In genomic region chr6:112495219-112495618, GRCm38 (mm10) we compare ENCODE assay signal across 10 mouse cellular contexts. TPM values are rescaled to one million over a fixed set of nuclear protein-coding genes. Genes with fewer than 3 reads are reported as not detected.
DNase-seq lines count a peak whose midpoint lies in the region; ATAC-seq and TF ChIP-seq lines count a peak whose summit lies in the region.
"Had no signal": no experiment of that assay in that cellular context is flagged by ENCODE, and none has a peak within 500 bp of the region (broad histone marks: within the 10 kb centered on the region; RNA-seq: fewer than 3 reads in every experiment).

No protein-coding gene starts in this region.

- no peaks in the 10 kb centered on the region for H3K9me3 ChIP-seq in forebrain, embryonic 10.5 days
- H3K9me3 ChIP-seq in forebrain, embryonic 13.5 days (replicated peaks): no peaks in the 10 kb centered on the region
- no peaks in the 10 kb centered on the region for H3K9me3 ChIP-seq in neural tube, embryonic 15.5 days (replicated peaks)
- H3K9me3 ChIP-seq in lung, postnatal 0 days (ENCODE audit: low read length): no peaks in the 10 kb centered on the region
- H3K9me3 ChIP-seq: limb, embryonic 13.5 days had no signal

- TF ChIP-seq CTCF in lung, postnatal 0 days (IDR thresholded peaks at IDR 0.05): no peak

- TF ChIP-seq EP300 in lung, postnatal 0 days (IDR thresholded peaks at IDR 0.05): 0 out of 2 replicates have a peak, but pooled peaks have one; percentile 44

- no peak overlapping the region for H3K4me2 ChIP-seq in forebrain, embryonic 13.5 days
- H3K4me2 ChIP-seq in neural tube, embryonic 15.5 days: no peak overlapping the region
- no peak overlapping the region for H3K4me2 ChIP-seq in lung, postnatal 0 days (replicated peaks; ENCODE audit: low read depth, low read length)
- H3K4me2 ChIP-seq: limb, embryonic 13.5 days had no signal

- peaks cover 34% of the 10 kb centered on the region for H3K27me3 ChIP-seq in forebrain, embryonic 10.5 days (ENCODE audit: poor library complexity, severe bottlenecking)
- peaks cover 17% of the 10 kb centered on the region for H3K27me3 ChIP-seq in forebrain, embryonic 13.5 days
- H3K27me3 ChIP-seq in neural tube, embryonic 15.5 days (replicated peaks): peaks cover 9% of the 10 kb centered on the region
- H3K27me3 ChIP-seq in lung, postnatal 0 days (replicated peaks; ENCODE audit: insufficient read depth, low read length): 0 out of 2 replicates have a peak, but pooled peaks cover 5% of the 10 kb centered on the region

- H3K9ac ChIP-seq in forebrain, embryonic 13.5 days: no peak overlapping the region
- no peak overlapping the region for H3K9ac ChIP-seq in neural tube, embryonic 15.5 days (replicated peaks)
- H3K9ac ChIP-seq in lung, postnatal 0 days (replicated peaks; ENCODE audit: low read depth): no peak overlapping the region

- H3K4me3 ChIP-seq in forebrain, embryonic 10.5 days: no peak overlapping the region
- no peak overlapping the region for H3K4me3 ChIP-seq in forebrain, embryonic 13.5 days
- H3K4me3 ChIP-seq in neural tube, embryonic 15.5 days (replicated peaks): no peak overlapping the region
- no peak overlapping the region for H3K4me3 ChIP-seq in lung, postnatal 0 days (ENCODE audit: low read depth, low read length)
- H3K4me3 ChIP-seq: limb, embryonic 13.5 days had no signal

- no peaks in the 10 kb centered on the region for H3K36me3 ChIP-seq in forebrain, embryonic 10.5 days (replicated peaks)
- H3K36me3 ChIP-seq in forebrain, embryonic 13.5 days (ENCODE audit: poor library complexity, severe bottlenecking): no peaks in the 10 kb centered on the region
- H3K36me3 ChIP-seq in neural tube, embryonic 15.5 days: no peaks in the 10 kb centered on the region
- no peaks in the 10 kb centered on the region for H3K36me3 ChIP-seq in lung, postnatal 0 days (ENCODE audit: insufficient read depth, low read length)
- H3K36me3 ChIP-seq: limb, embryonic 13.5 days had no signal

- H3K27ac ChIP-seq in forebrain, embryonic 10.5 days: 0 out of 2 replicates have a peak overlapping the region, but pooled peaks have one; percentile 68
- no peak overlapping the region for H3K27ac ChIP-seq in forebrain, embryonic 13.5 days
- no peak overlapping the region for H3K27ac ChIP-seq in neural tube, embryonic 15.5 days (replicated peaks)
- H3K27ac ChIP-seq in lung, postnatal 0 days (ENCODE audit: low read length): no peak overlapping the region
- H3K27ac ChIP-seq: limb, embryonic 13.5 days had no signal

- peaks cover 29% of the 10 kb centered on the region for H3K4me1 ChIP-seq in forebrain, embryonic 10.5 days
- H3K4me1 ChIP-seq in forebrain, embryonic 13.5 days: peaks cover 5% of the 10 kb centered on the region
- peaks cover 6% of the 10 kb centered on the region for H3K4me1 ChIP-seq in neural tube, embryonic 15.5 days
- no peaks in the 10 kb centered on the region for H3K4me1 ChIP-seq in lung, postnatal 0 days (ENCODE audit: insufficient read depth, low read depth, low read length)

- no peak for ATAC-seq in forebrain, embryonic 13.5 days
- no peak for ATAC-seq in neural tube, embryonic 15.5 days (ENCODE audit: low FRiP score)
- ATAC-seq in lung, postnatal 0 days: peak; percentile 80
- ATAC-seq: hindbrain, embryonic 16.5 days had no signal

- WGBS in forebrain, embryonic 10.5 days: 65% methylated on average over 4 of the region's 4 CpGs
- WGBS in forebrain, embryonic 13.5 days: 54% methylated on average over 4 of the region's 4 CpGs
- 40% methylated on average over 4 of the region's 4 CpGs for WGBS in neural tube, embryonic 15.5 days
- 28% methylated on average over 4 of the region's 4 CpGs for WGBS in lung, postnatal 0 days

- no peak for DNase-seq in forebrain, embryonic 10.5 days (ENCODE audit: extremely low spot score, low spot score)
- DNase-seq in neural tube, embryonic 10.5 days (ENCODE audit: extremely low spot score, low spot score): peak; percentile 30
- DNase-seq in lung, postnatal 0 days (ENCODE audit: low spot score): peak; percentile 78
- no peak for DNase-seq in spleen, adult 18-20 months
- no peak for DNase-seq in cerebellum, adult 9-11 months
- DNase-seq in frontal cortex, postnatal 36 days (ENCODE audit: low spot score in 2 of 2): no peak

RNA-seq across cellular contexts. Expression of gene Oxtr, which starts 5.5 kb away (rescaled TPM):
- polyA plus RNA-seq in forebrain, embryonic 10.5 days (2016; fragmentation: Nextera tagmentation; extraction: Ambion mirVana): 0.06 and 0.12 TPM in 2 replicates
- polyA plus RNA-seq in forebrain, embryonic 13.5 days (2015; fragmentation: Nextera tagmentation; extraction: Ambion mirVana): 0.08 and 0.15 TPM in 2 replicates
- polyA plus RNA-seq in neural tube, embryonic 15.5 days (2015; fragmentation: Nextera tagmentation; extraction: Ambion mirVana): 1.8 TPM in 2 replicates
- 0.04 and 0.05 TPM in 2 replicates for polyA plus RNA-seq in lung, postnatal 0 days (2015; fragmentation: Nextera tagmentation; extraction: Ambion mirVana)

RNA-seq across cellular contexts. Expression of gene Cav3, which starts 35.9 kb away (rescaled TPM):
- polyA plus RNA-seq in forebrain, embryonic 10.5 days (2016; fragmentation: Nextera tagmentation; extraction: Ambion mirVana): not detected in 2 replicates
- 0.15 TPM in 1 of 2 replicates, not detected in the other for polyA plus RNA-seq in forebrain, embryonic 13.5 days (2015; fragmentation: Nextera tagmentation; extraction: Ambion mirVana)
- 1.7 and 2.9 TPM in 2 replicates for polyA plus RNA-seq in neural tube, embryonic 15.5 days (2015; fragmentation: Nextera tagmentation; extraction: Ambion mirVana)
- 2.5 and 3.7 TPM in 2 replicates for polyA plus RNA-seq in lung, postnatal 0 days (2015; fragmentation: Nextera tagmentation; extraction: Ambion mirVana)
- polyA plus RNA-seq: hindbrain, embryonic 16.5 days had no signal

Comparison
In these comparisons a context has a peak if more than half of its experiments do, and no peak if none do; other contexts are left out.
1. DNase-seq: peak in neural tube, embryonic 10.5 days (single experiment) and lung, postnatal 0 days (single experiment); none in forebrain, embryonic 10.5 days (single experiment), spleen, adult 18-20 months (0 of 2), cerebellum, adult 9-11 months (single experiment) and frontal cortex, postnatal 36 days (0 of 2).